Mouse (Mus musculus) myocyte (in vitro differentiated cells): ENCODE measurements around the gene Rnaseh2b.

ENCODE experiments used
- MAX ChIP-seq: IDR thresholded peaks from one replicate; pipeline ENCODE4 v1.6.1; 2011; ENCODE audit warnings: low read depth, mild to moderate bottlenecking, control low read depth
- POLR2A ChIP-seq: IDR thresholded peaks from one replicate; pipeline ENCODE4 v1.6.1; 2011; ENCODE audit warnings: low read depth, mild to moderate bottlenecking, control low read depth, moderate library complexity; ENCODE audit not compliant: insufficient read length
- USF1 ChIP-seq: IDR thresholded peaks from one replicate; pipeline ENCODE4 v1.6.1; 2011; ENCODE audit warnings: low read depth, mild to moderate bottlenecking, control low read depth, moderate library complexity

DNA sequence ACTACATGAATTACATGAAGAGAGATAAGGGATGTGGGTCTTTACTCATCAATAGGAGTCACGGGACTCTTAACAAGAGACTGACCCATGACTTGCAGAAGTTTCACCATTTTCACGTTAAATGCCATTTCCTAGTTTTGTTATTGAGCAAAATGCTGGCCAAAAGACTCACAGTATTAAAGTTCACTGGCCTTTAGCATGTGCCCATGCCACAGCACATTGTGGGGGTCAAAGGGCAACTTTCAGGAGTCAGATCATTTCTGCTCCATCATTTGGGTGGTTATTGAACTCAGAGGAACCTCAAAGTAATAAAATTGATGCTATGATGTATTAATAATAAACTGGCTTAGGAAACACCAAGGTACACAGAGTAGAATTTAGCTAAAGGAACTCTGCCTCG is 37.2 kb downstream of the Rnaseh2b start:
- TF ChIP-seq MAX (no peak), POLR2A (no peak), USF1 (no peak)
